Mouse (Mus musculus) thymus, adult 2 months (tissue): ENCODE data around the gene Ovol1. TPM values are rescaled to one million over a fixed set of nuclear protein-coding genes. Genes with fewer than 3 reads are reported as not detected.

Source experiments
- DNase-seq: peaks from one replicate; pipeline ENCODE4 v3.0.0; 2021
- H3K27ac ChIP-seq: fragments of 200-500 bp; 2 replicates; pipeline ENCODE4 v1.5.1; 2012; ENCODE audit warnings: low read length, control low read depth; ENCODE audit not compliant: control insufficient read depth, insufficient read depth
- H3K27me3 ChIP-seq: fragments of 200-500 bp; 2 replicates; pipeline ENCODE4 v1.6.1; 2012; ENCODE audit warnings: mild to moderate bottlenecking, low read length, moderate library complexity, mixed read lengths; ENCODE audit not compliant: control insufficient read depth, insufficient read depth
- H3K36me3 ChIP-seq: fragments of 200-500 bp; 2 replicates; pipeline ENCODE4 v1.6.1; 2012; ENCODE audit warnings: mild to moderate bottlenecking, low read length, moderate library complexity; ENCODE audit not compliant: control insufficient read depth, insufficient read depth
- H3K4me1 ChIP-seq: fragments of 200-500 bp; replicated peaks from 2 replicates; pipeline ENCODE4 v1.6.1; 2012; ENCODE audit warnings: low read length; ENCODE audit not compliant: control insufficient read depth, insufficient read depth
- H3K4me3 ChIP-seq: fragments of 200-500 bp; 2 replicates; pipeline ENCODE4 v1.5.1; 2012; ENCODE audit warnings: mild to moderate bottlenecking, low read length, control low read depth, moderate library complexity; ENCODE audit not compliant: control insufficient read depth, insufficient read depth
- CTCF ChIP-seq: fragments of 200-500 bp; IDR thresholded peaks from 2 replicates; pipeline ENCODE4 v1.5.1; 2012; ENCODE audit warnings: mild to moderate bottlenecking, control low read depth, low read length, moderate library complexity, borderline replicate concordance; ENCODE audit not compliant: control insufficient read depth, poor library complexity, insufficient read depth; ENCODE audit errors: extremely low read depth
- POLR2A ChIP-seq: fragments of 200-500 bp; IDR thresholded peaks from 2 replicates; pipeline ENCODE4 v1.6.1; 2012; ENCODE audit warnings: mild to moderate bottlenecking, low read length, control low read depth, moderate library complexity; ENCODE audit not compliant: control insufficient read depth, poor library complexity, insufficient read depth; ENCODE audit errors: extremely low read depth
- WGBS: fragments of 180-500 bp; shearing (Covaris S2); methylation state at CpG from one replicate; pipeline ENCODE4 v1.1.7; 2018; 5-methylcytosine and 5-hydroxymethylcytosine counted together
- polyA plus RNA-seq: library from polyadenylated mRNA; depleted of rRNA; stranded (reverse); fragments of >200 nt; gene quantifications from 2 replicates; pipeline ENCODE4 v1.2.3, GENCODE M21; 2012

Ovol1 gene
- polyA plus RNA-seq, 1 experiment: 1.9 TPM

DNA sequence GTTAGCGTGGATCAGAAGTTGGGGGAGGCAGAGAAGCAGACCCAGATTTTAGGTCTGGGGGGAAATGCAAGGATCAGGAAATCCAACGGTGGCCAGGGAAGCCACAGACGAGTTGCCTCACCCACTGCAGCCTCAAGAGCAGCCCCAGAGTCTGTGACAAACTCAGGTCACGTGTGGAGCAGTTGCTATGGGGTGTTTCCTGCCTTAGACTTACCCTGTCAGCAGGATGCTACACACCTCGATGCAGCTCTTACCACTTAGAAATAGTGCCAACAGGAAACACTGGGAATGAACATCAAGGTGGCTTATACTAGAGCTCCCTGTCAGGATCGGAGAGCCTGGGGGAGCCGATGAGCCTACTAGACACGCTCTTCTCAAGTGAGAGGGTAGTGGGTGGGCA, 27.9 kb downstream of the Ovol1 start:
- Histone ChIP-seq H3K36me3 (no peaks in the 10 kb centered on the region), H3K4me3 (no peak overlapping the region), H3K27me3 (no peaks in the 10 kb centered on the region), H3K27ac (no peak overlapping the region), H3K4me1 (peaks cover 10% of the 10 kb centered on the region)
- 49% methylated on average over 8 of the region's 8 CpGs for WGBS
- no peak for DNase-seq
- TF ChIP-seq POLR2A (no peak), CTCF (no peak)

DNA sequence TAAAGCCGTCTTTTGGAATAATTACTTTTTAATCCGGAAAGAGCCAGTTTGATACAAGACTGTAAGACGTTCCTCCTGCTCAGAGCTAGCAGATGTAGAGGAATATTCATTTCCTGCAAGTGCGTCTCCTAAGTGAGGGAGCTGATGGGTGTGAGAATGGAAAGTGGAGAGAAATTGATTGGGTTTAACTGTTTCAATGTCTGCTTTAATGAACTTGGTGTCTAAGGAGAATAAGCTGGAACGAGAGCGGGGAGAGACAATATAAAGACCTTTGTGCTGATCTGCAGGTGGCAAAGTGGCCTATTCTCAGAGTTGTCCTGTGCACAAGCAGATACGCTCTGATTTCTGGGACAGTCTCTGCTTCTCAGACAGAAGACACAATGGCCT, 30.3 kb downstream of the Ovol1 start:
- TF ChIP-seq CTCF (no peak), POLR2A (no peak)
- Histone ChIP-seq H3K27me3 (no peaks in the 10 kb centered on the region), H3K27ac (no peak overlapping the region), H3K36me3 (no peaks in the 10 kb centered on the region), H3K4me3 (no peak overlapping the region), H3K4me1 (peaks cover 10% of the 10 kb centered on the region)
- 88% methylated on average over 7 of the region's 7 CpGs for WGBS
- no peak for DNase-seq

DNA sequence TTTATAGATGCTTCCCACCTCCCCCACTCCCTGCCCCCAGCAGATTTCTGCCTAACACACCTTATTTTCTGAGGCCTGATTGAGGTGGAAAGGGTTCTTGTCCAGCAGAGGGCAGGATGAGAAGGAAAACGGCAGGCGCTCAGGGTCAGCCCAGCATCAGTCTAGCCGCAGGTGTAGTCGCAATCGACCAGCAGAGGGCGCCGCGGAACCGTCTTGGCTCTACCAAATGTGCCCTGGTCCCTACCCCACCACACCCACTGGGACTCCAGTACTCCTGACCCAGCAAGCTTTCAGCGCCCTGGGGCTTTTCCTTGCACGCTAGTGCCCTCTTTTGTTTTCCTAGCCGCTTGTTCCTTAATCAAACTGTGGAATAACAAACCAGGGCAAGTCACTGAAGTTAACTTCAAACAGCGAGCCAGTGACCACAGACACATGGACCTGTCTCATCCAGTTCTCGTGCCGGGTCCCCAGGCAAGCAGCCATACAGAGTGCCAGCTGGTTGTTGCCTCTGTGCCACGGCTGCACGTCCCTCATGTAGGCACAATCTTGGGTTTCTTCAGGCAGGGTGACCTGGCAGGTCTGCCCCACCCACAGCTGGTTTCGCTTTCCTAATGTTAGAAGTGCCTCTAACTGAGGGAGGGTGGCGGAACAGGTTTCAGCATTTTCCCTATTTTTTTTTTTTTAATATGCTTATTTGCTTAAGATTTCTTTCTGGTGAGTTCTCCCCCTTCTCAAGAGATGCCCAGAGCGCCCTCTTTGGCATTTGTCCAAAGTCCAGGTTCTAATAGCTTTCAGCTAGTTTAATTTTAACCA, 30.9 kb downstream of the Ovol1 start:
- WGBS: 18% methylated on average over 20 of the region's 20 CpGs
- no peak for TF ChIP-seq POLR2A
- peak; percentile 96 for TF ChIP-seq CTCF
- no peaks in the 10 kb centered on the region for H3K27me3 ChIP-seq
- no peak overlapping the region for H3K27ac ChIP-seq
- DNase-seq: peak; percentile 94
- no peaks in the 10 kb centered on the region for H3K36me3 ChIP-seq
- H3K4me1 ChIP-seq: peaks cover 10% of the 10 kb centered on the region
- 0 out of 2 replicates have a peak overlapping the region, but pooled peaks have one; percentile 5 for H3K4me3 ChIP-seq

DNA sequence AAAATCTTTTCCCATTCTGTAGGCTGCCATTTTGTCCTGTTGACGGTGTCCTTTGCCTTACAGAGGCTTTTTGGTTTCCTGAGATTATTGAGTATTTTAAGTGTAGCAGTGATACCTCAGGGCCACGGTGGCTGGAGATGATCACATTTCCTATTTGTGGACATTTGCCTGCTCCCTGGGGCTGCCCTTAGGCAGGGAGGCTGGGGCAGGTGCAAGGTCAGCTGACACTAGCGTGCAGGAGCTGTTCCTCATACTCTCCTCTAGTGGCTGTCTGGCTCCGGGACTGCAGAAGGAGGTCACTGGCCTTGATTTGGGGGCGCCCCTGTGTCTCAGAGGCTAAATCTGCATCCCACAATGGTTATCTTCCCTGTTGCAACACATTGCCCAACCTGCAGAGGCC, 35.2 kb downstream of the Ovol1 start:
- 88% methylated on average over 5 of the region's 5 CpGs for WGBS
- peaks cover 4% of the 10 kb centered on the region for H3K4me1 ChIP-seq
- H3K27me3 ChIP-seq: no peaks in the 10 kb centered on the region
- H3K27ac ChIP-seq: no peak overlapping the region
- no peak for DNase-seq
- H3K4me3 ChIP-seq: no peak overlapping the region
- TF ChIP-seq POLR2A: no peak
- TF ChIP-seq CTCF: no peak
- H3K36me3 ChIP-seq: no peaks in the 10 kb centered on the region

DNA sequence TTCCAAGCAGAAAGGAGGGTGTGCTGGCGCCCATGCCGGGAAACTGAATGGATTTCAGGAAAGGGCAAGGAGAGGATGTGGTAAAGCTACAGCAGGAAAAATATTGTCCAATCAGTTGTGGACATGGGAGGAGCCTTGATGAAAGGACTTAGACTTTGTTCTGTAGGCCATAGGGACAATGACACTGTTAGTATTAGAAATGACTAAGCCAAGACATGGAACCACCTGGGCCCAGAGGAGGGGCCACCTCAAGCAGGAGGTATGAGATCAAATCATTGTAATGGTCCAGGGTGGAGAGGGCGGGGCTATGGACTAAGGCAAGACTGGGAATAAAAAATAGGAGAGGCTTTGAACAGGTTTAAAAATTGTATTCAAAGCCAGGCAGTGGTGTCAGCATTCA, 41.7 kb downstream of the Ovol1 start:
- H3K27ac ChIP-seq: no peak overlapping the region
- no peak for DNase-seq
- 92% methylated on average over 3 of the region's 3 CpGs for WGBS
- no peak overlapping the region for H3K4me3 ChIP-seq
- H3K4me1 ChIP-seq: no peaks in the 10 kb centered on the region
- H3K27me3 ChIP-seq: no peaks in the 10 kb centered on the region
- no peaks in the 10 kb centered on the region for H3K36me3 ChIP-seq
- TF ChIP-seq POLR2A (no peak), CTCF (no peak)

DNA sequence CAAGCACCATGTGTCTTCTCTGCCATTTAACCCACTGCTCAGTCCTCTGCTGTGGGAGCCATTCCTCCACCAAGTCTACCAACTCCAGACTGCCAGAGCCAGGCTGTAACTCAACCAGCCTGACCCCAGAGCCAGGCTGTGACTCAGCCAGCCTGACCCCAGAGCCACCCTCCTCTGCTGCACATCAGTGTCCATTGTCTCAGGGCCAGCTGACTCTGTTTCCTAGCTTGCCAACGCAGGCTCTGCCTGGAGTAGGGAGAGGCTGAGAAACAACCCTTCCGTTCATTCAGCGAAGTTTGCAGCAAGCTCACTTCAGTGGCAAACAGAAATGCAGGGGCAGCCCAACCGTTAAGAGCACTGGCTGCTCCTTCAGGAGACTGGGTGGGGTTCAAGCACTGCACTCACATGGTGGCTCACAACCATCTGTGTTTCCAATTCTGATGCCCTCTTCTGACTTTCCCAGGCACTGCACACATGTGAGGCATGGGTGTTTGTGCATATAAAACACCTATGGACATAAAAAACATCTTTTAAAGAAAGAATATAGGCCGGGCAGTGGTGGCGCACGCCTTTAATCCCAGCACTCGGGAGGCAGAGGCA, 43.4 kb downstream of the Ovol1 start:
- H3K27ac ChIP-seq: no peak overlapping the region
- H3K4me1 ChIP-seq: peaks cover 11% of the 10 kb centered on the region
- DNase-seq: no peak
- no peak overlapping the region for H3K4me3 ChIP-seq
- no peaks in the 10 kb centered on the region for H3K27me3 ChIP-seq
- TF ChIP-seq POLR2A: no peak
- TF ChIP-seq CTCF: no peak
- H3K36me3 ChIP-seq: no peaks in the 10 kb centered on the region
- 96% methylated on average over 8 of the region's 8 CpGs for WGBS
